Mouse (Mus musculus): ENCODE measurements around the gene Sult1a1.
A peak's percentile ranks its signal among the peaks of the same experiment; 100 is the strongest.

The Sult1a1 gene

DNA sequence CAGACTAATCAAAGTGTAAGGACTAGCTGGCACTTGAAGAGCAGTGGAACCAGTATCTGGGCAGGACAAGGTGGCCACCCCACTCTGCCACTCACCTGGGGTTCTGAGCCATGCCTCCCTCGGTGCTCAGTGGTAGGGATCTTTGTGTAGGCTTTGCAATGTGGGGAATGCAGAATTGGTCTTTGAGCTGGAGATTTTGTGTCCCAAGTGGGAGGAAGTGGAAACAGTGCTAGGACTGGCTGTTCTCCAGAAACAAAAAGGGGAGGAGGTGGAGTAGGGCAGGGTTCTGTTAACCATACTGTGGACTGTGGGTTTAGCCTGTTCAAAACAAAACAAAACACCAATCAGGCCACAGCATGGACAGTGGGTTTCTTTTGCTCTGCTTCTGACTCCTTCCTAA is at the start of gene Sult1a1:
TSS of gene Sult1a1 (minus strand) at position 226 of the 400 bp plus-strand sequence.
- peak in 1 of 2 experiments; percentile 39 for DNase-seq (ENCODE audit: low spot score in 2 of 2)

GRCm38 (mm10) chr7:126725667-126726066 is 49.4 kb upstream of the Sult1a1 start:
- no peak for DNase-seq (ENCODE audit: low spot score in 2 of 2)

GRCm38 (mm10) chr7:126725077-126725476 is 48.8 kb upstream of the Sult1a1 start:
- DNase-seq (ENCODE audit: low spot score in 2 of 2): no peak

- DNase-seq (ENCODE audit: low spot score in 2 of 2): no peak
Observed at GRCm38 (mm10) chr7:126721635-126722034, 45.4 kb upstream of the Sult1a1 start.

- no peak for DNase-seq (ENCODE audit: low spot score in 2 of 2)
Observed at GRCm38 (mm10) chr7:126718787-126719337, 42.6 kb upstream of the Sult1a1 start.

- no peak for DNase-seq (ENCODE audit: low spot score in 2 of 2)
Observed at GRCm38 (mm10) chr7:126717566-126717965, 41.3 kb upstream of the Sult1a1 start.

DNA sequence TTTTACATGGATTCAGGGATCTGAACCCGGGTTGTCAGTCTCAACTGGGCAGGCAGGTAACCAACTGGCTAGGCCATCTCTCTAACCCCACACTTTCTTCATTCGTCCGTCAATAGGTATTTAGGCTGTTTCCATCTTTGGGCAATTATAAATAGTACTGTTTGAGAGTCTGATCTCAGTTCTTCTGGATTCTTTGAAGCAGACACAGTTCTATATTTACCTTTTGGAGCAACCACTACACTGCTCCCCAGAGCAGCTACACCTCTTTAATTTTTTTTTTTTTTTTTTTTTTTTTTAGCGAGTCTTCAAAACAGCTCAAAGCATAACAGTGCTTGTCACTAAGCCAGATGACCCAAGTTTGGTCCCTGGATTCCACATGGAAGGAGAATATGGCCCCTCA is 39.4 kb upstream of the Sult1a1 start:
- no peak for DNase-seq (ENCODE audit: low spot score in 2 of 2)

DNA sequence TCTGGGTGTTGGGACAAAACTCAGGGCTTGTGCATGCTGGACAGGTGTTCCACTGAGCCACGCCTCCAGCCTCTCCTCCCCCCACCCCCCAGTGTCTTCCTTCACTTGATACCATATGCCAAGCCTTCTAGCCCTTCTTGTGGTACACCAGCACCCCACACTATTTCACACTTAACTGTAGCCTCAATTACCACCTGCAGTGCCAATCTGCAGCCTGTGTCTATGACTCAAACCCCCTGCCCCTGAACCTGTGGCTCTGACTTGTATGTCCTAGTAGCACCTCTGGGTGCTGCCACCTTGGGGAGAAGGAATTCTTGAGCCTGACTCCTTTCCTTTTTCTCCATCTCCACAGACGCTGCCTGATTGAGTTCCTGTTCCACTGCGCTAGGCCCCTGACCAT is 35.7 kb upstream of the Sult1a1 start:
- DNase-seq (ENCODE audit: low spot score in 2 of 2): no peak

- no peak for DNase-seq (ENCODE audit: low spot score in 2 of 2)
Observed at GRCm38 (mm10) chr7:126710266-126710665, 34.0 kb upstream of the Sult1a1 start.

DNA sequence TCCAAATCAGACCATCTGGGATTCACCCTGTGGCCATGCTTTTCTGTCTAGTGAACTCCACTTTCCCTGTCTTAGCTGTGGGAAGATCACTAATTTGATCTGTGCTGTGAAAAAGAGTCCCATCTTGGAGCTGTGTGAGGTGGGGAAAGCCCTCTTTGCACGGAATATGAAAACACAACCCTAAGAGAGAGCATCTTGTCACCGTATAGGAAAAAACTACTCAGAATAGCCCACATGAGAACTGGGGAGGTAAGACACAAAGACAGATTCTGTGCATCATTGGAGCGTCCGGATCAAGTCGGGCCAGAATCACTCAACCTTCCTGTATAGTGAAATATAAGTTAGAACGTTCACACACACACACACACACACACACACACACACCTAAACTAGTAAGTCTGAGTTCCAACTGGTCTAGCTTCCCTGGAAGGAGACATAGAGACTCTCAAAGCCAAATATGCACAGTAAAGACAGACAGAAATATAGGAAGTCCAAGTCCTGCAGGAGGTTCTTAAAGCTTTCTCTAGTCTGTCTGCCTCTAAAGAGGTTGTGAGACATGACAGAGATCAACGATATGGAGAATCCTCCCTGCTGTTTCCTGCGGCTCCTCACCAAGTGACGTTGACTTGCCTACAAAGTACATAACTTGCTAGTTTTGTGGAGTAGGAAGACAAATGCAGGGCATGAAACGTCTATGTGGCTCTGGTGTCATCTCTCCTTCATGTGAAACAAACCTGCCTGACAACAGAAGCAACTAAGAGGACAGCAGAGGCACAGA is 32.1 kb upstream of the Sult1a1 start:
- no peak for DNase-seq (ENCODE audit: low spot score in 2 of 2)

- no peak for DNase-seq (ENCODE audit: low spot score in 2 of 2)
Observed at GRCm38 (mm10) chr7:126707442-126708174, 31.4 kb upstream of the Sult1a1 start, which contains the start of gene Coro1a. Coro1a (minus strand) TSS chr7:126707787.

DNA sequence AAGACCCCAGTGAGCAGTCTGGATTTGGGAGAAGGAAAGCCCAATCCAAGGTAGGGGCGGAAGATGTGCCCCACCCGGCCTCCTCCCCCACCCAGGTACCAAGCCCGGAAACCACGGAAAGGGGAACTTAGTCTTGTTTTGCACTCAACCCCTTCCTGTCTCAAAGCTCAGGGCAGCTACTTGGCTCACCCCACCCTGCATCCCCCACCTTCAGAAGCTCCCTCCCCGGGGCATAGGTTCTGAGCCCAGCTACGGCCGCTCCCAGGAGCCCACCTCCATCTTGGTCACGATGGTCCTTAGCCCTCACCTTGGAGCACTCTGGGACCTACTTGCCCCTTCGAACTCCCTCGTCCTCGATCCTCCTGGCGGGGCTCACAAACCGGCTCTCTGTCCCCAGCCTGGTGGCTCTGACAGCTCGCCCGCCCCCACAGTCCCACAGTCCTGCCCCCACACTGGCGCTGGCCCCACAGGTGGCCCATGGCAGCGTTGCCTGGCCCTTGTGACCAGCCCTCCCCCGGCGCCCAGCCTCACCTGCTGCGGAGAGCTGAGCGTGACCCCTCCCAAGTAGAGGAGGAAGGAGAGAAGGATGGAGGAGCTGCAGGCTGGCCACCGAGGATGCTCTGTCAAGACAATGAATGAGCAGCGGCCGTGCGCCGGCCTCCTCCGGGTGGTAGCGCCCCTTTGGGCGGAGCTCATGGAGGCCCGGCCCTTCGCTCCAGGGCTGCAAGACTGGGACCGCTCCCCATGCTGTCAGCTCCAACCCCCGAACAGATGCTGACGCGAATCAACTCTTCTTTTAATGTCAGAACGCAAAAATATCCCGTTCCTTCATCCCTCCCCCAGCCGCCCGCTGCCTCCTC is 28.1 kb upstream of the Sult1a1 start:
- peak; percentile 46 to 47 for DNase-seq (ENCODE audit: low spot score in 2 of 2)

- DNase-seq (ENCODE audit: low spot score in 2 of 2): no peak
Observed at GRCm38 (mm10) chr7:126703757-126704077, 27.5 kb upstream of the Sult1a1 start.

GRCm38 (mm10) chr7:126702861-126703756 is 26.9 kb upstream of the Sult1a1 start:
- no peak for DNase-seq (ENCODE audit: low spot score in 2 of 2)

DNA sequence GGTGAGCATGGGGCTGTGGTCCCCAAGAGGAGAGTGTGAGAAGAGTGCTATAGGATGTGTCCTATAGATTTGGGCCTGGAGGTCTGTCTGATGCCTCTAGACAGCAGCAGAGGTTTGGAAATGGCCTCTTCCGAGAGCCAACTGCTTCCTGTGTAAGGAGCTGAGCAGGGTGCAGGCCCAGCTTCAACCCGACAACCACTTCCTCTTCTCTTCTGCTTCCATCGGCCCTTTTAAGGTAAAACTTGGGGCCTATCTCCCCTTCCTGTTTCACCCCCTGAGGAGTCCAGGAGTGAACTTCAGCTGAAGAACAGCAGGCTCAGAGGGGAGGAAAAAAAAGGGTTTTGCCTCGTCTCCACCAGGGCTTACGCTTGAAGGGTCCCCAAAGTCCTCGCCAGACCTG is 26.1 kb upstream of the Sult1a1 start:
- no peak for DNase-seq (ENCODE audit: low spot score in 2 of 2)

- no peak for DNase-seq (ENCODE audit: low spot score in 2 of 2)
Observed at GRCm38 (mm10) chr7:126701559-126702357, 25.5 kb upstream of the Sult1a1 start.

DNA sequence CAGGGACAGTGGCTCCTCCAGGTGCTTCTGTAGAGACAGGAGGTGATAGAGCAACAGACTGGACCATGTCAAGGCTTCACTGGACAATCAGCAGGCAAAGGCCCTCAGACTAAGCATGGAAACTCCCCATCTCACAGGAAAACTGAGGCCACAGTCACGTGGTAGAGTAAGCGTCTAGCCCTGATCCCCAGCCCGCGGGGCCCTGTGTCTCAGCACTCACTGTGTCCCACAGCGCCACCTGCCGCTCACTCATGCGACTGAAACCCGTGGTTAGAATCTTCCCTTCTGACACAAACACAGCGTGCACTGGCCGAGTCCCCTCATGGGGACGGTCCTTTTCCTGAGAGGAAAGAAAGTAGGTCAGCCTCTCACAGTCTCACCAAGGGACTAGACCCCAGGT is 24.8 kb upstream of the Sult1a1 start:
- peak; percentile 60 to 85 for DNase-seq (ENCODE audit: low spot score in 2 of 2)

DNA sequence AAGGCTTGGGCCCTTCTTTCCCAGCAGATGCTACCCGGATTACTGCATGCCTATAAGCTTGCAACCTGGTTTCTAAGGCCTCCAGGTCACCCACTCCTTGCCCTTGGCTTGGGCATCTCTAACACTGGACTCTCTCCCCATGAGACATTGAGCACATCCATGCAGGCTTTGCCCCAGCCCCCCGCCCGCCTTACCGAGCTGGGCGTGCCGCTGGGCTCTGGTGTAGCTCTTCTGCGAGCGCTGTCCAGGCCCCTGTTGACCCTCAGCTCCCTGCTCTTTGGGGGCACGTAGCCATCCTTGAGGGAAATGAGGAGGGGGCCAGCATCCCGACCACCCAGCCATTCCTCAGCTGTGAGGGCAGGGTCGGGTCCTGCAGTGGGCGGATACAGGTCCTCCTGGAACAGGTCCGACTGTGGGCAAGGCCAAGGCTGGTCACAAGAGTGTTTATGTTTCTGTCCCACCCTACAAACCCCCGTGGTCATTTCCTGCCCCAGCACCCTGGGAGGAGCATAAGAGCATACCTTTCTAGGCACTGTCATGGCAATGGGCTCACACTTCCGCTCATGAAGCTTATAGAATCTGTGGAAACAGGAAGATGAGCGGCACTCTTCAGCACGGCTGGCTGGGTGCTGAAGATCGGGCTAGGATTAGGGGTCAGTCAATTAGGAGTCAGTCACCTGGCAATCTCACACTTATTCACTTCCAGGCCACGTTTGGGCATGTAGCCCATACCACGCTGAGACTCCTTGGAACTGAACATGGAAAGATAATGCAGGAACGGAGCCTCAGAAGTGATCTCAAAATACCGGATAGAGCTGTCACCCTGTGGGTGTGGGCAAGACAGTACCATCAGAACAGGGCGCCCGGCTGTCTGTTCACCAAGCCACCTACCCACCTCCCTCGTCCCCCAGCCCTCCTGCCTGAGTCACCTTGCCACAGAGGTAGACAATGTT is 24.1 kb upstream of the Sult1a1 start:
- DNase-seq (ENCODE audit: low spot score in 2 of 2): no peak

GRCm38 (mm10) chr7:126697838-126698237 is 21.6 kb upstream of the Sult1a1 start:
- DNase-seq (ENCODE audit: low spot score in 2 of 2): no peak

Data from urinary bladder, adult 18-20 months (tissue).